Mouse (Mus musculus): ENCODE measurements around the gene Zbtb49. TPM values are rescaled to one million over a fixed set of nuclear protein-coding genes. Genes with fewer than 3 reads are reported as not detected.

Gene Zbtb49
- polyA plus RNA-seq, 2 experiments, result 2.2 to 3.4 TPM

GRCm38 (mm10) chr5:38213009-38213408, 7.2 kb downstream of the Zbtb49 start:
- WGBS (ENCODE audit: insufficient replicate concordance), result 79% methylated on average over 6 of the region's 6 CpGs
- no peak for TF ChIP-seq CTCF (IDR thresholded peaks at IDR 0.05; ENCODE audit: low read depth)
- Histone ChIP-seq H3K4me1 (replicated peaks; ENCODE audit: control insufficient read depth in 2 of 2, insufficient read depth in 2 of 2, low read length in 1 of 2) (0 out of 4 replicates have a peak, but pooled peaks cover 0 to 2% of the 10 kb centered on the region in 2 experiments), H3K36me3 (replicated peaks; ENCODE audit: control insufficient read depth, insufficient read depth, low read depth) (no peaks in the 10 kb centered on the region; the same call in 1 of the 2 replicates), H3K9me3 (ENCODE audit: control insufficient read depth, low read length) (no peaks in the 10 kb centered on the region), H3K9ac (replicated peaks) (no peak overlapping the region), H3K4me2 (ENCODE audit: low read depth) (no peak overlapping the region), H3K27me3 (ENCODE audit: control insufficient read depth, insufficient read depth, low read length) (no peaks in the 10 kb centered on the region), H3K4me3 (ENCODE audit: insufficient read depth in 1 of 2, low read depth in 2 of 2, low read length in 2 of 2) (no peak overlapping the region), H3K27ac (no peak overlapping the region)
- ATAC-seq (ENCODE audit: insufficient read depth), result no peak
- no peak for DNase-seq (ENCODE audit: low read depth in 3 of 3, low spot score in 3 of 3)

GRCm38 (mm10) chr5:38211691-38212090, 8.6 kb downstream of the Zbtb49 start:
- DNase-seq (ENCODE audit: low read depth in 3 of 3, low spot score in 3 of 3), result no peak
- 44% methylated on average over 8 of the region's 8 CpGs for WGBS (ENCODE audit: insufficient replicate concordance)
- Histone ChIP-seq H3K27ac (no peak overlapping the region), H3K36me3 (replicated peaks; ENCODE audit: control insufficient read depth, insufficient read depth, low read depth) (no peaks in the 10 kb centered on the region; the same call in 1 of the 2 replicates), H3K9me3 (ENCODE audit: control insufficient read depth, low read length) (no peaks in the 10 kb centered on the region), H3K9ac (replicated peaks) (no peak overlapping the region), H3K4me1 (replicated peaks; ENCODE audit: control insufficient read depth in 2 of 2, insufficient read depth in 2 of 2, low read length in 1 of 2) (0 out of 4 replicates have a peak, but pooled peaks cover 0 to 2% of the 10 kb centered on the region in 2 experiments), H3K27me3 (ENCODE audit: control insufficient read depth, insufficient read depth, low read length) (no peaks in the 10 kb centered on the region), H3K4me2 (ENCODE audit: low read depth) (no peak overlapping the region), H3K4me3 (ENCODE audit: insufficient read depth in 1 of 2, low read depth in 2 of 2, low read length in 2 of 2) (no peak overlapping the region)
- TF ChIP-seq EP300 (IDR thresholded peaks at IDR 0.05; ENCODE audit: low read depth) (no peak), CTCF (IDR thresholded peaks at IDR 0.05; ENCODE audit: low read depth) (no peak)
- ATAC-seq (ENCODE audit: insufficient read depth), result no peak

DNA sequence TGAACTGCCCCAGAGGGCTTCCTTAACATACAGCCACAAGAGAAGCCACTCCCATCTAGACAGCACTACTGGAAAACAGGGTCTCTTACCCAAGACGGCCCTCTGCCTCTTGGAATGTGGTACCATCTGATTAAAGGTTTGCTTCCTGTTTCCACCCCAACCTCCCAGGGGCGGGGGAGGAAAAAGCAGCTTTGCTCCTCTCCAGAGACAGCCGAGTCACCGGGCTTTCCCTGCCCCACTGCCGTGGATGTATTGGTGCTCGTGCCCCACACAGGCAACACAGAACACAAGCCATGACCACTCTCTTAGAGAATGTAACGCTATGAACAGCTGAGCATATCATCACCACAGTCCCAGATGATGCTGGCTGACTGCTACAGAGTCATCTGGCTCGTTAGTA, 11.3 kb downstream of the Zbtb49 start:
- no peaks in the 10 kb centered on the region for H3K9me3 ChIP-seq (ENCODE audit: control insufficient read depth, low read length)
- H3K27me3 ChIP-seq (ENCODE audit: control insufficient read depth, insufficient read depth, low read length), result no peaks in the 10 kb centered on the region
- 0 out of 4 replicates have a peak, but pooled peaks cover 0 to 2% of the 10 kb centered on the region in 2 experiments for H3K4me1 ChIP-seq (replicated peaks; ENCODE audit: control insufficient read depth in 2 of 2, insufficient read depth in 2 of 2, low read length in 1 of 2)
- DNase-seq (ENCODE audit: low read depth in 3 of 3, low spot score in 3 of 3) (no peak), ATAC-seq (ENCODE audit: insufficient read depth) (no peak)
- H3K27ac ChIP-seq, result no peak overlapping the region
- no peak overlapping the region for H3K4me3 ChIP-seq (ENCODE audit: insufficient read depth in 1 of 2, low read depth in 2 of 2, low read length in 2 of 2)
- no peaks in the 10 kb centered on the region; the same call in 1 of the 2 replicates for H3K36me3 ChIP-seq (replicated peaks; ENCODE audit: control insufficient read depth, insufficient read depth, low read depth)
- no peak overlapping the region for H3K4me2 ChIP-seq (ENCODE audit: low read depth)
- TF ChIP-seq EP300 (IDR thresholded peaks at IDR 0.05; ENCODE audit: low read depth) (no peak), CTCF (IDR thresholded peaks at IDR 0.05; ENCODE audit: low read depth) (no peak)
- 26% methylated on average over 8 of the region's 8 CpGs for WGBS (ENCODE audit: insufficient replicate concordance)
- H3K9ac ChIP-seq (replicated peaks), result no peak overlapping the region

DNA sequence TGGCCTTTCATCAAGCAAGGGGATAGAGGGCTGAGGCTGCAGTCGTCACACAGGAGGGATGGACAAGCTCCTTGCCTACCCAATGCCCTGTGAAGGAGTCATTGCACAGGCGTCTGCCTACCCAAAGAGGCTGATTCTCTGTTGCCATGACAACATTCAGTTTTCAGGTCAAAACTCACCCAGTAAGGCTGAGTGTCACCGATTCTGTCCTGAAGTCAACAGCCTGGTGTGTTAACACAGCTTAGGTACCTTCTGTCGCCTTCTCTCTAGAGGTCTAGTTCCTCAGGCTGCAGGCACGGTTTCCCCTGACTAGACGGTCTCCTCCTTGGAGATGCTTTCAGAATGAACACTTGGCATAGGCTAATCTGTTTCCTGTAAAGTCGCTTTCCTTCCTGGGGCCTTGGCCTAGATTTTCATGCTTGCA, 14.9 kb downstream of the Zbtb49 start:
- 66% methylated on average over 7 of the region's 7 CpGs for WGBS (ENCODE audit: insufficient replicate concordance)
- ATAC-seq (ENCODE audit: insufficient read depth) (no peak), DNase-seq (ENCODE audit: low read depth in 3 of 3, low spot score in 3 of 3) (no peak)
- H3K27me3 ChIP-seq (ENCODE audit: control insufficient read depth, insufficient read depth, low read length), result no peaks in the 10 kb centered on the region
- no peak overlapping the region for H3K27ac ChIP-seq
- no peak overlapping the region for H3K4me2 ChIP-seq (ENCODE audit: low read depth)
- 0 out of 4 replicates have a peak, but pooled peaks cover 0 to 2% of the 10 kb centered on the region in 2 experiments for H3K4me1 ChIP-seq (replicated peaks; ENCODE audit: control insufficient read depth in 2 of 2, insufficient read depth in 2 of 2, low read length in 1 of 2)
- H3K36me3 ChIP-seq (replicated peaks; ENCODE audit: control insufficient read depth, insufficient read depth, low read depth), result no peaks in the 10 kb centered on the region
- H3K9ac ChIP-seq (replicated peaks), result no peak overlapping the region
- no peak overlapping the region for H3K4me3 ChIP-seq (ENCODE audit: insufficient read depth in 1 of 2, low read depth in 2 of 2, low read length in 2 of 2)
- H3K9me3 ChIP-seq (ENCODE audit: control insufficient read depth, low read length), result no peaks in the 10 kb centered on the region
- TF ChIP-seq EP300 (IDR thresholded peaks at IDR 0.05; ENCODE audit: low read depth) (no peak), CTCF (IDR thresholded peaks at IDR 0.05; ENCODE audit: low read depth) (no peak)

- Histone ChIP-seq H3K4me2 (ENCODE audit: low read depth) (no peak overlapping the region), H3K27me3 (ENCODE audit: control insufficient read depth, insufficient read depth, low read length) (no peaks in the 10 kb centered on the region), H3K4me1 (replicated peaks; ENCODE audit: control insufficient read depth in 2 of 2, insufficient read depth in 2 of 2, low read length in 1 of 2) (no peaks in the 10 kb centered on the region), H3K36me3 (replicated peaks; ENCODE audit: control insufficient read depth, insufficient read depth, low read depth) (no peaks in the 10 kb centered on the region), H3K27ac (no peak overlapping the region), H3K9me3 (ENCODE audit: control insufficient read depth, low read length) (no peaks in the 10 kb centered on the region), H3K4me3 (ENCODE audit: insufficient read depth in 1 of 2, low read depth in 2 of 2, low read length in 2 of 2) (no peak overlapping the region), H3K9ac (replicated peaks) (no peak overlapping the region)
- ATAC-seq (ENCODE audit: insufficient read depth) (no peak), DNase-seq (ENCODE audit: low read depth in 3 of 3, low spot score in 3 of 3) (no peak)
- TF ChIP-seq CTCF (IDR thresholded peaks at IDR 0.05; ENCODE audit: low read depth) (no peak), EP300 (IDR thresholded peaks at IDR 0.05; ENCODE audit: low read depth) (no peak)
- 87% methylated on average over 2 of the region's 2 CpGs for WGBS (ENCODE audit: insufficient replicate concordance)
These were observed 20.6 kb downstream of the Zbtb49 start for GRCm38 (mm10) chr5:38199686-38200085.
